Mouse (Mus musculus) liver, adult 2 months (tissue): ENCODE measurements around the gene Slc1a5.

Experiments
- CTCF ChIP-seq: fragments of 200-500 bp; IDR thresholded peaks from 2 replicates; pipeline ENCODE4 v1.5.1; 2011; ENCODE audit warnings: low read depth, low read length, control low read depth
- POLR2A ChIP-seq: fragments of 200-500 bp; IDR thresholded peaks from 2 replicates; pipeline ENCODE4 v1.6.1; 2011; ENCODE audit warnings: low read length, control low read depth; ENCODE audit not compliant: insufficient read depth; ENCODE audit errors: extremely low read depth

DNA sequence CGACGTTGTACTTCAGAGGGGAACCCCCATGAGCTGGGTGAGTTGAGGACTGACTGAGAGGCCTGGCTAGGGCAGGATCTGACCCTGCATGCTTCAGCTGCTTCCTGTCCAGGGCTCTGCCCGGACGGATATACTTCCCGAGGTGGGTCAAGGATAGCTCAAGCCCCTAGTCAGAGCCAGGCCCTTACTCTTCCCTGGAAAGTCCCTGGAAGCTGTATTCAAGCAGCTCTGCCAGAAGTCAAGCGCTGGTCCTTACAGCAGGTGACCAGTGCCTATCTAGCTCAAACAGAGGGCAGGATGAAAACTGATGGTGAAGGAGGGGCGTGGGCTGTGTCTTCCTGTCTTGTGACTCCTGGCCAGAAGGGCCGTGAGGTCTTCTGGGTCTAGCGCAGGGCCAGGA, 49.3 kb downstream of the Slc1a5 start:
- TF ChIP-seq CTCF: no peak
- no peak for TF ChIP-seq POLR2A
